Mouse (Mus musculus) spleen, adult 2 months (tissue): ENCODE data around the gene Frs2.

Experiments
- CTCF ChIP-seq: fragments of 200-500 bp; IDR thresholded peaks from 2 replicates; pipeline ENCODE4 v1.5.1; 2011; ENCODE audit warnings: mild to moderate bottlenecking, inconsistent platforms; ENCODE audit not compliant: insufficient read depth, insufficient read length, insufficient replicate concordance; ENCODE audit errors: extremely low read depth
- POLR2A ChIP-seq: fragments of 200-500 bp; IDR thresholded peaks from 2 replicates; pipeline ENCODE4 v1.6.1; 2011; ENCODE audit warnings: low read depth, low read length, inconsistent platforms

- TF ChIP-seq CTCF (no peak), POLR2A (no peak)
Measured at GRCm38 (mm10) chr10:117115652-117116051, 32.7 kb downstream of the Frs2 start.
